In genomic region chrX:96052798-96053197, GRCm38 (mm10) we compare ENCODE assay signal across 12 mouse cellular contexts. TPM values are rescaled to one million over a fixed set of nuclear protein-coding genes. Genes with fewer than 3 reads are reported as not detected.
DNase-seq lines count a peak whose midpoint lies in the region.
"Had no signal": no experiment of that assay in that cellular context is flagged by ENCODE, and none has a peak within 500 bp of the region (broad histone marks: within the 10 kb centered on the region; RNA-seq: fewer than 3 reads in every experiment).

No protein-coding gene starts in this region.

- intact Hi-C loops in heart, postnatal 14 days (cut with DNase I) = loop anchor here (5.0 kb wide), 1 partner anchor 45 kb away; the partner anchor contains the start of gene Msn

- no peaks in the 10 kb centered on the region for H3K4me1 ChIP-seq in midbrain, embryonic 10.5 days

- H3K36me3 ChIP-seq in midbrain, embryonic 10.5 days = no peaks in the 10 kb centered on the region

- 0 out of 2 replicates have a peak, but pooled peaks cover 10% of the 10 kb centered on the region for H3K27me3 ChIP-seq in midbrain, embryonic 10.5 days (ENCODE audit: low read depth, poor library complexity, severe bottlenecking)

- 92% methylated on average over 1 of the region's 1 CpGs for WGBS in midbrain, embryonic 10.5 days

- H3K27ac ChIP-seq in midbrain, embryonic 10.5 days (replicated peaks) = no peak overlapping the region
- H3K27ac ChIP-seq: hindbrain, postnatal 0 days had no signal

- H3K4me3 ChIP-seq in midbrain, embryonic 10.5 days = no peak overlapping the region

- no peaks in the 10 kb centered on the region for H3K9me3 ChIP-seq in midbrain, embryonic 10.5 days (replicated peaks)

- peak; percentile 80 to 84 for DNase-seq in cerebellum, postnatal 14 days
- no peak for DNase-seq in cerebellum, adult 9-10 months
- DNase-seq in urinary bladder, postnatal 14 days (ENCODE audit: low spot score) = peak; percentile 5
- DNase-seq in urinary bladder, postnatal 25 days (ENCODE audit: low spot score) = no peak
- DNase-seq in heart, postnatal 14 days = peak; percentile 44 to 56
- no peak for DNase-seq in natural killer cell, adult 2 months (ENCODE audit: low spot score in 2 of 2)
- DNase-seq in midbrain, embryonic 10.5 days (ENCODE audit: low spot score) = no peak
- DNase-seq in right cerebral cortex, postnatal 36 days (ENCODE audit: low spot score in 2 of 2) = no peak
- DNase-seq: B cell, adult 2 months; liver; spleen, adult 18-20 months had no signal

RNA-seq across cellular contexts. Expression of gene Msn, which starts 43.0 kb away (rescaled TPM):
- 100 to 1,000 TPM; 146 to 163 TPM for total RNA-seq in heart, postnatal 14 days (2021)
- polyA plus RNA-seq in midbrain, embryonic 10.5 days (2016; fragmentation: Nextera tagmentation; extraction: Ambion mirVana) = 114 and 122 TPM in 2 replicates

Comparison
In these comparisons a context has a peak if more than half of its experiments do, and no peak if none do; other contexts are left out.
1. DNase-seq: peak in cerebellum, postnatal 14 days (2 of 2), urinary bladder, postnatal 14 days (single experiment) and heart, postnatal 14 days (2 of 2); none in cerebellum, adult 9-10 months (single experiment), urinary bladder, postnatal 25 days (single experiment), natural killer cell, adult 2 months (0 of 2), midbrain, embryonic 10.5 days (single experiment) and right cerebral cortex, postnatal 36 days (0 of 2).